Mouse (Mus musculus): ENCODE measurements around the gene Ttn.

- no peak for TF ChIP-seq CTCF (IDR thresholded peaks at IDR 0.05; ENCODE audit: extremely low read depth, insufficient read depth, insufficient read length, insufficient replicate concordance)
- no peak for TF ChIP-seq POLR2A (IDR thresholded peaks at IDR 0.05; ENCODE audit: low read depth, low read length)
These were observed 67.4 kb downstream of the Ttn start for GRCm38 (mm10) chr2:76914959-76915358.

All from spleen, adult 2 months (tissue).